Mouse (Mus musculus) forebrain, embryonic 15.5 days (tissue): ENCODE results near the gene Fam107b. TPM values are rescaled to one million over a fixed set of nuclear protein-coding genes. Genes with fewer than 3 reads are reported as not detected.
"Not testable (repeated sequence)": the region's sequence is repeated elsewhere in the genome, so short reads cannot be mapped to it uniquely, and the experiment has no call there.

Experiments used
- ATAC-seq: fragments of 200-750 bp; cut with Nextera tagmentation; replicated peaks from 2 replicates; pipeline ENCODE4 v1.8.0; 2017; ENCODE audit warnings: mild to moderate bottlenecking, moderate TSS enrichment, moderate library complexity
- H3K27ac ChIP-seq: fragments of 300-500 bp; sonication (generic); replicated peaks from 2 replicates; pipeline ENCODE4 v1.5.1; 2015; ENCODE audit warnings: mild to moderate bottlenecking, inconsistent platforms
- H3K27me3 ChIP-seq: fragments of 300-500 bp; sonication (generic); 2 replicates; pipeline ENCODE4 v1.6.1; 2015; ENCODE audit warnings: inconsistent platforms
- H3K36me3 ChIP-seq: fragments of 300-500 bp; sonication (generic); 2 replicates; pipeline ENCODE4 v1.6.1; 2015; ENCODE audit warnings: mild to moderate bottlenecking, inconsistent platforms
- H3K4me1 ChIP-seq: fragments of 300-500 bp; sonication (generic); 2 replicates; pipeline ENCODE4 v1.6.1; 2015; ENCODE audit warnings: inconsistent platforms
- H3K4me2 ChIP-seq: fragments of 300-500 bp; sonication (generic); replicated peaks from 2 replicates; pipeline ENCODE4 v1.6.1; 2015; ENCODE audit warnings: mild to moderate bottlenecking, inconsistent platforms
- H3K4me3 ChIP-seq: fragments of 300-500 bp; sonication (generic); 2 replicates; pipeline ENCODE4 v1.5.1; 2015; ENCODE audit warnings: mild to moderate bottlenecking, inconsistent platforms
- H3K9ac ChIP-seq: fragments of 300-500 bp; sonication (generic); replicated peaks from 2 replicates; pipeline ENCODE4 v1.6.1; 2015; ENCODE audit warnings: mild to moderate bottlenecking, inconsistent platforms
- H3K9me3 ChIP-seq: fragments of 300-500 bp; sonication (generic); 2 replicates; pipeline ENCODE4 v1.6.1; 2016; ENCODE audit warnings: inconsistent platforms
- WGBS: fragments of 180-500 bp; shearing (Covaris S2); methylation state at CpG from one replicate; pipeline ENCODE4 v1.1.7; 2015; ENCODE audit warnings: mixed read lengths; 5-methylcytosine and 5-hydroxymethylcytosine counted together
- polyA plus RNA-seq: library from polyadenylated mRNA; unstranded; fragments of >200 nt; fragmentation: Nextera tagmentation; extraction: Ambion mirVana; gene quantifications from 2 replicates; pipeline ENCODE4 v1.2.1, GENCODE M21; 2015

The Fam107b gene
- polyA plus RNA-seq, 1 experiment from 2014 or later = 60.4 TPM

GRCm38 (mm10) chr2:3675481-3675880 is 105.2 kb downstream of the Fam107b start:
- ATAC-seq = no peak
- no peak overlapping the region for H3K9ac ChIP-seq
- no peaks in the 10 kb centered on the region for H3K27me3 ChIP-seq
- 66% methylated on average over 1 of the region's 1 CpGs for WGBS
- H3K4me3 ChIP-seq = no peak overlapping the region
- H3K4me2 ChIP-seq = no peak overlapping the region
- H3K4me1 ChIP-seq = no peaks in the 10 kb centered on the region
- no peaks in the 10 kb centered on the region for H3K36me3 ChIP-seq
- no peaks in the 10 kb centered on the region for H3K9me3 ChIP-seq
- H3K27ac ChIP-seq = no peak overlapping the region

GRCm38 (mm10) chr2:3682699-3683098 is 112.4 kb downstream of the Fam107b start:
- Histone ChIP-seq H3K4me3 (no peak overlapping the region), H3K36me3 (no peaks in the 10 kb centered on the region), H3K4me1 (peaks cover 17% of the 10 kb centered on the region), H3K4me2 (no peak overlapping the region), H3K27ac (no peak overlapping the region), H3K9me3 (no peaks in the 10 kb centered on the region), H3K9ac (no peak overlapping the region), H3K27me3 (no peaks in the 10 kb centered on the region)
- no peak for ATAC-seq
- WGBS = 74% methylated on average over 4 of the region's 4 CpGs

GRCm38 (mm10) chr2:3683343-3683742 is 113.1 kb downstream of the Fam107b start:
- Histone ChIP-seq H3K4me2 (peak overlapping the region; percentile 13; the same call in 1 of the 2 replicates), H3K36me3 (no peaks in the 10 kb centered on the region), H3K27me3 (no peaks in the 10 kb centered on the region), H3K9ac (no peak overlapping the region), H3K4me1 (peaks cover 17% of the 10 kb centered on the region), H3K4me3 (no peak overlapping the region), H3K9me3 (no peaks in the 10 kb centered on the region), H3K27ac (peak overlapping the region; percentile 39)
- no peak for ATAC-seq
- 51% methylated on average over 5 of the region's 5 CpGs for WGBS

DNA sequence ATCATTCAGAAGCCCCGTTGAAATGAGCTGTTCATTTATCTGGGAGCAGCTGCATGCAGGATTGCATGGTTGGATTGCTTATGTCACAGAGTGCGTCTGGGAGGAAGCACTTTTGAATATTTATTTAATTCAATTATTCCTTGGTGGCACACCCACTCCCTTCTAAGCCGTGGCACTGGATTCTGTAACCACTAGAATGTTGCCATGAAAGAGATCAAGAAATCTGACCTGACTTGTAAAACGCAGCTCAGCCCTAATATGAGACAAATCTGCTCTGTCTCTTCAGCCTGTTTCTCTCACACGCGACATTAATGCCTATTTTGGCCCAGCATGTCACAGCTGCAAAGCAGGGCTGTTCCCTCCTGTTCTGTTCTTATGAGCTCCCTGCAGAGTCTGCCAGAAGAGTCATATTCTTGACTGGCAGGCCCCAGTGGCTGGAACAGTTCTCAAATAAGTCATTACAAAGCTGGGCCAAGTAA is 113.5 kb downstream of the Fam107b start:
- H3K27ac ChIP-seq = peak overlapping the region; percentile 39
- no peak overlapping the region for H3K9ac ChIP-seq
- WGBS = 20% methylated on average over 6 of the region's 6 CpGs
- no peaks in the 10 kb centered on the region for H3K27me3 ChIP-seq
- no peak overlapping the region for H3K4me3 ChIP-seq
- peaks cover 17% of the 10 kb centered on the region for H3K4me1 ChIP-seq
- peak; percentile 64 for ATAC-seq
- H3K36me3 ChIP-seq = no peaks in the 10 kb centered on the region
- H3K4me2 ChIP-seq = peak overlapping the region; percentile 13; the same call in 1 of the 2 replicates
- H3K9me3 ChIP-seq = no peaks in the 10 kb centered on the region

- ATAC-seq = no peak
- Histone ChIP-seq H3K36me3 (no peaks in the 10 kb centered on the region), H3K27ac (no peak overlapping the region), H3K4me1 (no peaks in the 10 kb centered on the region), H3K4me3 (no peak overlapping the region), H3K9me3 (no peaks in the 10 kb centered on the region), H3K9ac (no peak overlapping the region), H3K27me3 (no peaks in the 10 kb centered on the region), H3K4me2 (no peak overlapping the region)
- WGBS = 62% methylated on average over 4 of the region's 4 CpGs
Observed at GRCm38 (mm10) chr2:3690221-3690620, 119.9 kb downstream of the Fam107b start.

- Histone ChIP-seq H3K27ac (no peak overlapping the region), H3K27me3 (no peaks in the 10 kb centered on the region), H3K4me2 (no peak overlapping the region), H3K9ac (no peak overlapping the region), H3K4me1 (no peaks in the 10 kb centered on the region), H3K36me3 (no peaks in the 10 kb centered on the region), H3K9me3 (no peaks in the 10 kb centered on the region), H3K4me3 (no peak overlapping the region)
- ATAC-seq = no peak
- 84% methylated on average over 2 of the region's 2 CpGs for WGBS
Observed at GRCm38 (mm10) chr2:3692833-3693232, 122.5 kb downstream of the Fam107b start.

DNA sequence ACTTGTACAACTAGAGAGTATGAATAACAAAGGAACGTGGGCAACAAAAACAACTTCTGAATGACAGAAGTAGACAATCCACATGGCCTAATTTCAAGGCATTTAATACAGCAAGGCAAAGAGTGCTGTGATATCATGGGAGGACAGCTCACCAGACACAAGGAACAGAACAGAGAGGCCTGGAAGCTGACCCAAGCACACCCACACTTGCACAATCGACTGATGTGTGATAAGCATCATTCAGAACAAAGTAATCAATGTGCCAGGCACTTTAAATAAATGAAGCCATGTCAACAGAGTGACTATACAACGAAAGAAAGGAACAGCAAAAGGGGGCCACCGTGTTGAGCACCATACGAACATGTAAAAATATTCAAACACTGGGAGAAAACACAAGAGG is 125.6 kb downstream of the Fam107b start:
- Histone ChIP-seq H3K27me3 (no peaks in the 10 kb centered on the region), H3K9me3 (no peaks in the 10 kb centered on the region), H3K9ac (no peak overlapping the region), H3K36me3 (no peaks in the 10 kb centered on the region), H3K4me3 (no peak overlapping the region), H3K4me1 (peaks cover 13% of the 10 kb centered on the region), H3K4me2 (no peak overlapping the region), H3K27ac (no peak overlapping the region)
- ATAC-seq = no peak
- WGBS = 86% methylated on average over 5 of the region's 5 CpGs

DNA sequence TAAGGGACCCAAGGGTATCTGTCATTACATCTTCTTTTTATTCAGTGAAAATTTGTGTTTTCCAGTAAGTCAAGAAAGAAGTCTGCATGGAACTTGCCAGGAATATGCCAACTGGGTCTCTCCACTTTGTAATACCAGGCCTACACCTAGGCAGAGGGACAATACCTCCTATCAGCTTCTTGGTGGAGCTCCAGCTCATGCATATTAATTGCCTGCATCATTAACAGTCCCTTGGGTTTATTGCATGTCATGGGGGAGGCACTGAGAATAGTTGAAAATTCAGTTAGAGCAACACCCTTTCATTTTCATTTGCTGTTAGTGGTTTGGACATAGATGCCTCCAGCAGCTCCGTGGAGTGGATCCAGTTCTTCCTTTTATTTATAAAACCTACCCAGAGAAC is 130.1 kb downstream of the Fam107b start:
- Histone ChIP-seq H3K9me3 (no peaks in the 10 kb centered on the region), H3K4me2 (no peak overlapping the region), H3K36me3 (no peaks in the 10 kb centered on the region), H3K27ac (peak overlapping the region; percentile 57; the same call in 1 of the 2 replicates), H3K9ac (no peak overlapping the region), H3K4me1 (peaks cover 13% of the 10 kb centered on the region), H3K4me3 (no peak overlapping the region), H3K27me3 (no peaks in the 10 kb centered on the region)
- peak; percentile 94 for ATAC-seq
- 34% methylated on average over 1 of the region's 1 CpGs for whole genome bisulfite sequencing

DNA sequence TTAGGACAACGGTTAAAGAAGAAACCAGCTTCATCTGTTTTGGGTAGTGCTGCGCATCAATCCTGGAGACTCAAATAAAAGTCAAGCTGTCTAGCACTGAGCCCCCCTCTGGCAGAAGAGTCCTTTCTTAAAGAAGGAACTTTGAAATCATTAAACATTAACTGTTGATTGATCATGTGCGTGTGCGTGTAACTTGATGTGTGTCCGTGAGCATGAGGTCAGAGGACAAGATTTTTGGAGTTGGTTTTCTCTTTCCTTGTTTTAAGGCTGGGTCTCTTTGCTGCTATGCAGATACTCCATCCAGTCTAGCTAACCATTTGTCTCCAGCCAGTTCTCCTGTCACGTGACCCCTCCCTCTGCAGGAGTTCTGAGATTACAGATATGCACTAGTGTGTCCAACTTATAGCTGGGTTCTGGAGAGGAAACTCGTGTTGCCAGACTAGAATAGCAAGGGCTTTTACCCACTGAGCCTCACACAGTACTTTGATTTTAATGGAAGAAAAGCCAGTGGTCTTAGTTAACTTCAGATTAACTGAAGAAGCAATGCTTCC is 132.4 kb downstream of the Fam107b start:
- 88% methylated on average over 7 of the region's 7 CpGs for WGBS
- no peaks in the 10 kb centered on the region for H3K27me3 ChIP-seq
- no peak for ATAC-seq
- no peaks in the 10 kb centered on the region for H3K9me3 ChIP-seq
- no peaks in the 10 kb centered on the region for H3K36me3 ChIP-seq
- peaks cover 13% of the 10 kb centered on the region for H3K4me1 ChIP-seq
- H3K4me2 ChIP-seq = no peak overlapping the region
- H3K4me3 ChIP-seq = no peak overlapping the region
- no peak overlapping the region for H3K27ac ChIP-seq
- H3K9ac ChIP-seq = no peak overlapping the region

GRCm38 (mm10) chr2:3703806-3704205 is 133.5 kb downstream of the Fam107b start:
- 83% methylated on average over 2 of the region's 2 CpGs for WGBS
- H3K9ac ChIP-seq = no peak overlapping the region
- H3K36me3 ChIP-seq = no peaks in the 10 kb centered on the region
- H3K4me3 ChIP-seq = no peak overlapping the region
- peaks cover 13% of the 10 kb centered on the region for H3K4me1 ChIP-seq
- no peaks in the 10 kb centered on the region for H3K9me3 ChIP-seq
- no peak for ATAC-seq
- H3K4me2 ChIP-seq = no peak overlapping the region
- no peaks in the 10 kb centered on the region for H3K27me3 ChIP-seq
- H3K27ac ChIP-seq = no peak overlapping the region

DNA sequence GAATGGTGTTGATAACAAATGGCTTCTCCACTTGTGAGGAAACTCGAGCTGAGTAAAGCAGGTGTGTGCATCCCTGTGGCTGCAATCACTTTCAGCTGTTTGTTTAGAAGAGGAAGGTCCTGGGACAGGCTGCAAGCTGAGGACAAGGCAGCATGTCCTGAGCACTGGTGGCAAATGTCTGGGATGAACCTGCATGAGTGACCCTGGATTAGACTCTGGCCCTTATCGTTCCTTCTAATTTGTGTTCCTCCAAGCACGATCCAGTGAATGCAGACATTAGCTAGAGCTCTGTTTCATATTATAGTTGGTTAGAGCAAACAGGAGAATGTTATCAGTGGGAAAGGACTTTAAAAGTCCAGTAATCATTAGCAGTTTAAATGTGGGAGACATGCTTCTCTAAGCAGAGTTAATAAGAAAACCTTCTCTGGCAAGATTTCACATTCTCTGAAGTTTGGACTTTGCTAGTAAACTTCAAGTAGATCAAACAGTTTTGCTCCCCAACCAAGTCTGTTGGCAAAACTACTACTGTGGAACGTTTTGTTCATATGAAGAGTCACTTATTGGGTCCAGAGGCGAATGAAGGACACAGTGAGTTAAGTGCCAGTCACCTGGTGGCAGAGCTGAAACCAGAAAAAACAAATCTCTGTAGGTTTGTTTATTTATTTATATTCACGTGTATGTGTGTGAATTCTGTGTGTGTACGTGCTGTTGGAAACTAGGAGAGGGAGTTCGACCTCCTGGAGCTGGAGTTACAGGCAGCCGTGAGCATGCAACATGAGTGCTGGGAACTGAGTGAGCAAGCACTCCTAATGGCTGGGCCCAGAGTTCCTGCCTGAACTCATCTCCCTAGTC is 134.2 kb downstream of the Fam107b start:
- no peak overlapping the region for H3K4me2 ChIP-seq
- 77% methylated on average over 9 of the region's 9 CpGs for WGBS
- H3K4me1 ChIP-seq = peaks cover 13% of the 10 kb centered on the region
- H3K27ac ChIP-seq = no peak overlapping the region
- no peak overlapping the region for H3K9ac ChIP-seq
- no peaks in the 10 kb centered on the region for H3K9me3 ChIP-seq
- no peak for ATAC-seq
- H3K4me3 ChIP-seq = no peak overlapping the region
- no peaks in the 10 kb centered on the region for H3K36me3 ChIP-seq
- H3K27me3 ChIP-seq = no peaks in the 10 kb centered on the region

GRCm38 (mm10) chr2:3705283-3705682 is 135.0 kb downstream of the Fam107b start:
- 76% methylated on average over 3 of the region's 3 CpGs for WGBS
- not testable (repeated sequence) for H3K4me2 ChIP-seq, H3K4me3 ChIP-seq, H3K9ac ChIP-seq, H3K27me3 ChIP-seq, H3K27ac ChIP-seq, H3K4me1 ChIP-seq, ATAC-seq, H3K9me3 ChIP-seq, H3K36me3 ChIP-seq
